Mouse (Mus musculus) G1E (cell line): ENCODE data around the gene 1700069L16Rik. TPM values are rescaled to one million over a fixed set of nuclear protein-coding genes. Genes with fewer than 3 reads are reported as not detected.

Source experiments
- ATAC-seq: 2 replicates; pipeline ENCODE4 v1.8.0; 2016; ENCODE audit warnings: mild to moderate bottlenecking; ENCODE audit not compliant: insufficient number of reproducible peaks, poor library complexity, low FRiP score, severe bottlenecking; ENCODE audit errors: extremely low read depth
- DNase-seq: peaks from one replicate; pipeline ENCODE4 v3.0.0; 2012; ENCODE audit warnings: low spot score
- H3K27me3 ChIP-seq: 2 replicates; pipeline ENCODE4 v1.6.1; 2012; ENCODE audit warnings: mild to moderate bottlenecking, low read length, inconsistent platforms; ENCODE audit not compliant: insufficient read depth
- H3K36me3 ChIP-seq: replicated peaks from 2 replicates; pipeline ENCODE3; 2012; ENCODE audit warnings: mild to moderate bottlenecking, inconsistent platforms
- H3K4me1 ChIP-seq: 2 replicates; pipeline ENCODE4 v1.6.1; 2012; ENCODE audit warnings: low read depth, low read length, inconsistent platforms, mixed read lengths; ENCODE audit not compliant: insufficient read depth
- H3K4me3 ChIP-seq: 2 replicates; pipeline ENCODE4 v1.5.1; 2012; ENCODE audit warnings: low read depth, mild to moderate bottlenecking, inconsistent platforms, low read length, moderate library complexity, mixed read lengths
- H3K9me3 ChIP-seq: replicated peaks from 2 replicates; pipeline ENCODE4 v1.6.1; 2012; ENCODE audit warnings: inconsistent platforms
- CTCF ChIP-seq: IDR thresholded peaks from 2 replicates; pipeline ENCODE4 v1.5.1; 2012; ENCODE audit warnings: low read depth, low read length, inconsistent platforms, mixed read lengths
- GATA1 ChIP-seq: IDR thresholded peaks from 2 replicates; pipeline ENCODE4 v1.6.1; 2012; ENCODE audit warnings: borderline replicate concordance, low read length, inconsistent platforms, mixed read lengths
- GATA2 ChIP-seq: IDR thresholded peaks from 2 replicates; pipeline ENCODE4 v1.6.1; 2012; ENCODE audit warnings: low read depth, low read length, inconsistent platforms, borderline replicate concordance
- POLR2AphosphoS5 ChIP-seq: IDR thresholded peaks from 2 replicates; pipeline ENCODE4 v1.6.1; 2012; ENCODE audit warnings: low read depth, low read length, inconsistent platforms; ENCODE audit not compliant: insufficient replicate concordance
- TAL1 ChIP-seq: conservative IDR thresholded peaks from 2 replicates; pipeline ENCODE4 v1.6.1; 2012; ENCODE audit warnings: low read depth, low read length, inconsistent platforms, mixed read lengths
- polyA plus RNA-seq: library from polyadenylated mRNA; stranded (reverse); fragments of >175 nt; gene quantifications from 2 replicates; pipeline ENCODE4 v1.2.3, GENCODE M21; 2012
- total RNA-seq, 2 experiments: library from RNA; stranded (forward) in 1 of 2; stranded (reverse) in 1 of 2; fragments of 200-1000 nt in 1 of 2; fragments of >200 nt in 1 of 2; fragmentation: Nextera tagmentation in 1 of 2; gene quantifications; 2 replicates each; pipeline ENCODE4 v1.2.3; 2014 to 2017

1700069L16Rik gene
- total and polyA plus RNA-seq, 3 experiments = not detected

GRCm38 (mm10) chr5:113765641-113766526 is 41.3 kb upstream of the 1700069L16Rik start:
- Histone ChIP-seq H3K4me3 (no peak overlapping the region), H3K4me1 (peaks cover 45% of the 10 kb centered on the region), H3K27me3 (no peaks in the 10 kb centered on the region), H3K36me3 (peaks cover 92% of the 10 kb centered on the region), H3K9me3 (no peaks in the 10 kb centered on the region)
- no peak for ATAC-seq
- no peak for DNase-seq
- TF ChIP-seq GATA1 (no peak), GATA2 (no peak), TAL1 (no peak), POLR2AphosphoS5 (no peak), CTCF (no peak)

GRCm38 (mm10) chr5:113764426-113764825 is 39.9 kb upstream of the 1700069L16Rik start:
- Histone ChIP-seq H3K9me3 (no peaks in the 10 kb centered on the region), H3K27me3 (no peaks in the 10 kb centered on the region), H3K4me3 (no peak overlapping the region), H3K4me1 (peaks cover 34% of the 10 kb centered on the region), H3K36me3 (peaks cover 98% of the 10 kb centered on the region)
- TF ChIP-seq GATA1 (no peak), CTCF (no peak), POLR2AphosphoS5 (no peak), TAL1 (no peak), GATA2 (no peak)
- ATAC-seq (no peak), DNase-seq (no peak)

GRCm38 (mm10) chr5:113761585-113761984 is 37.0 kb upstream of the 1700069L16Rik start:
- Histone ChIP-seq H3K9me3 (no peaks in the 10 kb centered on the region), H3K36me3 (peaks cover 100% of the 10 kb centered on the region), H3K27me3 (no peaks in the 10 kb centered on the region), H3K4me3 (no peak overlapping the region), H3K4me1 (peaks cover 19% of the 10 kb centered on the region)
- TF ChIP-seq GATA2 = no peak
- no peak for DNase-seq
- no peak for ATAC-seq

- ATAC-seq (no peak), DNase-seq (no peak)
- H3K27me3 ChIP-seq = no peaks in the 10 kb centered on the region
- peaks cover 100% of the 10 kb centered on the region for H3K36me3 ChIP-seq
- no peak overlapping the region for H3K4me3 ChIP-seq
- TF ChIP-seq CTCF (no peak), GATA2 (no peak), POLR2AphosphoS5 (no peak), GATA1 (no peak), TAL1 (no peak)
- no peaks in the 10 kb centered on the region for H3K9me3 ChIP-seq
- H3K4me1 ChIP-seq = no peaks in the 10 kb centered on the region
These were observed 30.9 kb upstream of the 1700069L16Rik start for GRCm38 (mm10) chr5:113755347-113756030.

DNA sequence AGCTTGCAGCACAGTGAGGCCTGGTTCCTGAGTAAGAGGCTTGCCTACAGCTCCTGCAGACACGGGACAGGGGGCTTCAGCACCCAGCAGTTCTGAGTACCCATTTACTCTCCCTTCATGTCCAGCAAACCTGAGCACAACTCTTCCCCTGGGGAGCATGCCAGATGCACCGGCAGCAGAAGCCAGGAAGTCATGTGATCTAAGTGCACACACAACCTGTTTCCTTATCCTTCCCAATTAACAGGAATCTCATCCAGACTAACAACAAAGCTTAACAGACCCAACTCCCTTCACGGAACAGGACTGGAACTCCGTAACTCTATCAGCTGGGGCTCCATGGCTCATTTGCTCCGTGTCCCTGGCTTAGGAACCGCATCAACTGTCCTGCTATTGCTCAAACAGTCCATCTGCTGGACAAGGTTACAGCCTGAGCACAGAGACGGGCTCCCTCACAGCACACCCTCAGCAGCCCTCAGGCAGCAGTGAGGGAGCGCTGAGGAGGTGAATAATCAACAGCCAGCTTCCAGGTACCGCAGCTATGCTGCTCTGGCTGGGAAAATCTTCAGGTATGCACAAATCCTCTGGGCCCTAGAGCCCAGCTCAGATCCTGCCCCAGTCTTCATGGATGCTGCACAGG is 27.1 kb upstream of the 1700069L16Rik start:
- H3K4me3 ChIP-seq = no peak overlapping the region
- ATAC-seq (no peak), DNase-seq (no peak)
- no peaks in the 10 kb centered on the region for H3K27me3 ChIP-seq
- no peaks in the 10 kb centered on the region for H3K9me3 ChIP-seq
- no peaks in the 10 kb centered on the region for H3K4me1 ChIP-seq
- TF ChIP-seq GATA2 (no peak), TAL1 (no peak), CTCF (no peak), POLR2AphosphoS5 (no peak), GATA1 (no peak)
- H3K36me3 ChIP-seq = peaks cover 99% of the 10 kb centered on the region

GRCm38 (mm10) chr5:113748556-113749331 is 24.2 kb upstream of the 1700069L16Rik start:
- H3K9me3 ChIP-seq = no peaks in the 10 kb centered on the region
- H3K27me3 ChIP-seq = no peaks in the 10 kb centered on the region
- peaks cover 99% of the 10 kb centered on the region for H3K36me3 ChIP-seq
- no peaks in the 10 kb centered on the region for H3K4me1 ChIP-seq
- H3K4me3 ChIP-seq = no peak overlapping the region
- TF ChIP-seq TAL1 (no peak), CTCF (no peak), GATA1 (no peak), GATA2 (no peak), POLR2AphosphoS5 (no peak)
- ATAC-seq (no peak), DNase-seq (no peak)
